Mouse (Mus musculus): ENCODE measurements around the gene Nbr1.

Nbr1 gene

DNA sequence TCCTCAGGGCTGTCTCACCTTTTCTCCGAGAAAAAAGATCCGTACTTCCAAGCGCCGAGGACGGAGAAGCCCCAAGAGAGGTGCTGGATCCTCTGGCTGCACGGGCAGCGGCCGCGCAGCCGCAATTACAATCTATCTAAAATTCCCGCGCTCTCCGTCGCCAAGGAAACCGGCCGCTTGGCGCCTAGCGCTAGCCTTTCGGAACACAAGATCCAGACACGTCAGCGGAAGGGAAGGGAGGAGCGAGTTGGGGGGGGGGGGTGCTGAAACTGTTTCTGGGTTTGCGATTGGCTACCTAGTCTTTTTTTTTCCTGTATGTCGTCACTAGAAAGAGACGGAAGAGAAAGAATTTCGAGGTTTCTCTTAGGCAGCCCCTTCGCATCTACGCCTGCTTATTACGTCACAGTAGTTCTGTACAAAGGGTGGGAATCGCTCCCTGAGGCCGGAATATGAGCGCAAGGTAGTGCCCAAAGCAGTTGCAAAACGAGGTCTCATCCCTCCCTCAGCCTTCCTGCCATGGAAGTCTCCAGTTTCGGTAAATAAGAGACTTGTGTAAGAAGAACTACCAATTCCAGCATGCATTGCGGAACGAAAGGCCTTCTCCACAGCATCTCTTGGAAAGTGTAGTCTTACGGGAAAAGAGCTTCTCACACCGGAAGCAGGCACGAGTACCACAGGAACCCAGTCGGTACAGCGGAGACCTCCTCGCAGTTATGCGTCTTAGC lies at the start of gene Nbr1, which contains the start of gene Brca1:
Gene Nbr1, plus strand, starts transcription at position 399 of the 725 bp plus-strand sequence.
Gene Brca1, minus strand, starts transcription at position 205 of the 725 bp plus-strand sequence.
- peak; percentile 90 to 91 for DNase-seq (ENCODE audit: low spot score in 2 of 2)

DNA sequence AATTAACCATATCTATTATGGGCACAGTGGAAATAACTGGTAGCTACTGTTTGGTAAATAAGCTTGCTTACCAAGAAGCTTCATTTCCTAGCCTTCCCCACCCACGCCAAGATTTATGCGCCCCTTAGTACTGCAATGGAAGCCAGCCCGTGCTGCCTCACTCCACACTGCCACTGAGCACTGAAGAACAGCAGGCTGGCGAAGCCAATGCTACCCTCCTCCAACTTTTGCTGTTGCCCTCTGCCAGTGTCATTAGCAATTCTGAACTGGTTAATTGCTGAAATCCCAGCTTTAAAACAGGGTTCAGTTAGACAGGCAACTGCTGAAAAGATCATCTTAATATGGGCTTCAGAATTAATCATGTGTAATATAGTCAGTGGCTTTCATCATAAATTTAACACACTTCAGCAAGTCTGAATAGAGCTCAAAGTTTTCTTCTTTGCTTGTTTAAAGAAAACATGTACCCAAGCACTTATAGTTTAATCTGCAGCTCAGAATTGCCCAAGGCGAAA lies 45.6 kb upstream of the Nbr1 start:
- no peak for DNase-seq (ENCODE audit: low spot score in 2 of 2)

DNA sequence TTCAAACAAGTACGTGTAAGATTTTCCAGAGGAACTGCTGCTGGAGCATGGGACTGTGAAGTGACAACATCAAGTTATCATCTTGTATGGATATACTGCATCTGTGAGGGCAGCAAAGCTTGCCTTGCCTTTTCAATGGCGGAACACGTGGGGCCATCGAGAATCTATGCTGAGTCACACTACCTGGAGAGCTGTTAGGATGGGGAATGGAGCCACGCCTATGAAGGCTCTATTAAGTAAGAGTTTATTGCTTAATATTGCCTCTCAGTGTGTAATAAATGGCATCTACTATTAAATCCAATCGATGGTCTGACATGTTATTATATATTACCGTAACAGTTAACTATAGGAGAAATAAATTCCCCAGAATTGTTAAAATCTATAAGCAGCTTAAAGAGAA lies 44.9 kb upstream of the Nbr1 start:
- DNase-seq (ENCODE audit: low spot score in 2 of 2), result no peak

DNA sequence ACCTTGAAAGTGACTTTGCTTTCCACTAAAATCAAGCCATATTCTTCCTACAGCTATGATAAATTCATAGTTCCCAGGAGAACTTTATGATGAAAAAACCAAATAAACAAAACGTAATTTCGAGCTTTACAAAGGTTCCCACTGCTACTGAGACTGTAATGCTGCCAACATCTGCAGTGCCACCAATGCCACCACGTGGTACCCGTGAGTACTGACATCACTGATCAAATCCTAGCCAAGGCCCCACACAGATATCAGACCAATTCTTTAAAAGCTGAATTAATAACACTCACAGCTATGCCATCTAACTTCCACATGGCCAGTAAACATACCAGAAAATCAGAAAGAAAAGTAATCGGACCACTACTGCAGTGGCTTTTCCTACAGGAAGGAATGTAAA lies 33.0 kb upstream of the Nbr1 start:
- DNase-seq (ENCODE audit: low spot score in 2 of 2), result no peak

DNA sequence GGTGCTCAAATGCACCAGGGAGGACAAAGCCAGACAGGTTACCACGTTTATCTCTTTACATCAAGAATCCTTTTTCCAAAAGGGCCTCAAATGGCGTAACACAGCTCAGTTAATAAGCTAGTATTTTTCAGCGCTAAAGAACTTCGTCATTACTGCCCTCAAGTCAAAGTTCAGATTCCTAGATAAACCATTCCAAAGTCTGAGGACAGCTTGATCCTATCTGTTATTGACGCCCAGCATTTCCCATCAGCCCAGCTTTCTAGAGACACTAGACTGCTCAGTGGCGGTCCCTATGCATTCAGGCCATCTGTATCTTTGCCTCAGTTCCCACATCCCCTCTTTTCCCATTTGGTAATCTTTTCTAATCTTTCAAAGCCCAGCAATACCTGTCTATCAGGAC lies 32.6 kb upstream of the Nbr1 start:
- no peak for DNase-seq (ENCODE audit: low spot score in 2 of 2)

DNA sequence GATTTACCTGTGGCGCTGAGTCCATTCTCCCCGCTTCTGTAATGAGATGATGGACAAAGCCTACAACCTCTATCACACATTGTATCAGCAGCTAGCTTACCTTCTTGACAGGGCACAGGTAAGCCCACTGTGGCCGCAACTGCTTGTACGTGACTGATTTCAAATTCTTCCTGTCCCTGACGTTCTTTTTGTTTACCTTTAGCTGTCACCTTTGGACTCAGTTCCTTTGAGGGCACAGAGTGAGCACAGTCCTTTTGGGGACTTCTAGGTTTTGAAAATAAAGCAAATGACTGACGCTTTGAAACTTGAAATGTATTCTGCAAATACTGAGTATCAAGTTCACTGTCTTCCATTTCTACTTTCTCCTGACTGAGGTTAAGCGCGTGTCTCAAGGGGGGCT lies 27.5 kb upstream of the Nbr1 start:
- no peak for DNase-seq (ENCODE audit: low spot score in 2 of 2)

DNA sequence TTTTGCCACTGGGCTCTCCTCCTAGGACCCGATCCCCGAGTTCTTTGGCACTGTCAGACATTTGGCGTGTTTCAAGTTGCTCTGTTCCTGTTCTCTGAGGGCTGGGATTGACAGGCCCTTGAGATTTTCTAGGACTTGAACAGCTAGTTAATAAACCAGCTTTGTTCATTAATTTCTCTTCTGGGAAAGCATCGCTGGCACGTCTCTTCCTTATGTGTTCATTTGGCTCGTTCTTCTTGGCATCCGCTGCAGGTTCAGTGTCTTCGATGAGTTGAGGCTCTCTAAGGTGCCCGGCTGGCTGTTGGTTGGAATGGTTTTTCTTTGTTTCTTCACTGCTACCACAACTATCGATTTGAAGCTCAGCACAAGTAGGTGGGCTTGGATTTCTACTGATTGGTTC lies 26.9 kb upstream of the Nbr1 start:
- no peak for DNase-seq (ENCODE audit: low spot score in 2 of 2)

DNA sequence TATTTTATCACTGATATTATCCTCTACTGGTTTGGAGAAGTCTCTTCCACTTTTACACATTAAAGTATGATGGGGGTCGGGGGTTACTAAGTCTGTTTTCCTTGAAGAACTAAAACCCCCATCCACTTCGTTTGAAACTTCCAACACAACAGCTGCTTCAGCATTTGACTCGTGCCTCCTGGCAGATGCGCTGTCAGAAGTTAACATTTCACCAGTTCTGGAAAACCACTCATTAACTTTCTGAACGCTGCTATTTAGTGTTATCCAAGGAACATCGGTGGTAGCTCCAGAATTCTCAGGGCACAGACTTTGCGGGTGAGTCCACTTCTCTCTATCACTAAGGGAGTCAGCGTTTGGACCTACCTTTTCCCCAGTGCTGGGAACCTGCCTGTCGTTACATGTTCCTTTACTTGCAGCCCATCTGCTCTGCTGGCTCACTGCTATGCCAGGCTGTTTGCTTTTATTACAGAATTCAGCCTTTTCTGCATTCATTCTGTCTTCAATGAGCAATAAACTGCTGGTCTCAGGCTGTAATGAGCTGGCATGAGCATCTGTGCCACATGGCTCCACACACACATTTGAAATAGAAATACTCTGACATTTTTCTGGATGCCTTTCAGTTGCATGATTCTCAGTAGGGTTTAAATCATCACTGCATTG lies 25.9 kb upstream of the Nbr1 start:
- DNase-seq (ENCODE audit: low spot score in 2 of 2), result peak; percentile 14 to 20

DNA sequence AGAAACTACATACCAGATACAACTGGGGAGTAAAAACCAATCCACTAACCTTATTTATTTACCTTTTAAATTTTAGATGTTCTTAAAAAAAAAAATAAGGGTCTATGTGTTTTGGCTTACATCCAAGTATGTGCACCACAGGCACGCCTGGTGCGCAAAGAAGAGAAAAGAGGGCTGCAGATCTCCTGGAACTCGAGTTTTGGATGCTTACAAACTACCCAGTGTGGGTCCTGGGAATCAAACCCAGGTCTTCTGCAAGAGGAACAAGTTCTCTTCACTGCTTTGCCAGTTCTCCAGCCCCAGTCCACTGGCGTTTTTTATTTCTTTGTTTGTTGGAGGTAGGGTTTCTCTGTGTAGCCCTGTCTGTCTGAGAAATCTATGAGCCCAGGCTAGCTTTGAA lies 25.3 kb upstream of the Nbr1 start:
- DNase-seq (ENCODE audit: low spot score in 2 of 2), result no peak

DNA sequence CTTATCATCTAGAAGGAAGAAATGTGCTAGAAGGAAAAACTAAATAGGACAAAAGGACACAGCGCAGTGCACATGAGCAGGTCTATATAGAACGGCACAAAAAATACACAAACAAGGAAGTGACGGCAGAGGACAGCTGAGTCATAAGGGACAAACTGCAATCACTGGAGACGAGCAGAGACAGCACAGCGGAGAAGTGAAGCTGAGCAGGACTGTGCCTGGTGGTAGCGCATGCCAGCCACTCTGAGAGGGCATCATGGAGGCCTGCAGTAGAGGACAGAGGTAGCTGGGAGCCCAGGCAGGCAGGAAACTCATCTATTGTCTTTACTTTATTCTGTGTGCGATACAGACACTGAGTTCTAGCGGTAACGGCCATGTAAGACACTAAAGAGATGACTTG lies 8.4 kb upstream of the Nbr1 start:
- DNase-seq (ENCODE audit: low spot score in 2 of 2), result no peak

DNA sequence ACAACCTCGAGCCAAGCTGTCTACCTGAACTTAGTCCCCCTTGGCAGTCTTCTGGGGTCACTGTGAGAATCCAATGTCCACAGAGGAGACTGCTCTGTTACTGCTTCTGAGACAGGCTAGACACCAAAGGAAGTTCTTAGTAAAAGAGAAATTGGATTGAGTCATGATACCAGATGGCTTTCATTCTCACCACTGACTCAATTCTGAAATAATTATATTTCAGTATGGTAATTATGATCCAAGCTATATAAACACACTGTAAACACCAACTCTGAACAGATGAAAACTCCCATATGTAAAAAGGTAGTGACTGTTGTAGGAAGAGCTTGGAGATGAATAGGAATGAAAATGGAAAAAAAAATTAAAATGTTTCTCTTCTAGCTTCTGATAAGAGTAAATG lies 7.8 kb upstream of the Nbr1 start:
- no peak for DNase-seq (ENCODE audit: low spot score in 2 of 2)

DNA sequence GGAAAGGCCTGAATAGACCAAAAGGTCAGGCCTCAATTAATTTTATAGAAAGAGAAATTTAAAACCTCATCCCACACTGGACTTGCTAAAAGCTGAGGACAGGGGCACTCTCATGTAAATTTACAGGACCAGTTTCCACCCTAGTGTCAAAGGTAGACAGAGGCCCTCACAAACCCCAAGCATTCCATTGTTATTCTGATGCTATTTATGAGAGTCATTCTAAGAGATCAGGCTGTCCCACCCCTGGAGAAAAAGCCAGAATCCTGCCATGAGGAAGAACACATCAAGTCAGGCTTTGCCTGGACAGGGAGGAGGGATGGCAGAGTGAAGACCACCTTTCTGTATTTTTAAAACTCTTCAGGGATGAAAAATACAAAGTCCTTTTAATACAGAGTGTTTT lies 3.4 kb upstream of the Nbr1 start:
- DNase-seq (ENCODE audit: low spot score in 2 of 2), result no peak

DNA sequence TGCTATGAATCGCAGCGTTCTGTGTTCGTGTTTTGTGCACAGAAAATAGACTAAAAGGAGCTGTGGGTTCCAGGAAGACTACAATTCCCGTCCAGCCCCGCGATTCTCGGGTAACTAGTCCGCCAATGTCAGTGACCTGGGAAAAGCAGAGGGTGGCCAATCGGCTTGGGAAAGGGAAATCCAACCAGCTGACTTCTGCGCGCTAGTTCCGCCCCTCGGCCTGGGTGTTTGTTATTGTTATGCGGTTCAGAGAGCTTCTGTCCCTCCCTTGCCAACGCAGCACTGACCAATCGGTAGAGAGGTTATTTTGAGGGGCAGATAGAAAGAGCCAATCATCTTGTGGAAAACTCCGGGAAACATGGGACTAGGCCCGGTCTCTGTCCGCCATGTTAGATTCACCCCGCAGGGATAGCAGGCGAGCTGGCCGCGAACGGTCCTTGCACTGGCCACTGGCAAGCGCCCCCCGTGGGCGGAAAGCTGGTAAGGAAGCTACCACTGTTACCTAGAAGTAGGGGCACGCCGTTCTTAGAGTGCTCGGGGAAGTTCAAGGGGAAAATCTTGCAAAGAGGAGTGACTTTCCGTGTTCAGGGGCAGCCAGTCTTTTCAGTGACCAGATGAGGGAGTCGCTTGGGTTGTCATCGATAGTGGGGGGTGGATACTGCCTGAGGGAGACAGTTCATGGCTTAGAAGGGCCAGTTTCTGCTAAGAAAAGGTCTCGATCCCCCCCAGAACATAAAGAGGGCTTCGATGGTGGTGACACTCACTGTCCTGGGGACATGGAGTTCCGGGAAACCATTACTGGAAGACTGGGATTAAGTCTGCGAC lies 739 bp downstream of the Nbr1 start:
- peak; percentile 99 to 100 for DNase-seq (ENCODE audit: low spot score in 2 of 2)

DNA sequence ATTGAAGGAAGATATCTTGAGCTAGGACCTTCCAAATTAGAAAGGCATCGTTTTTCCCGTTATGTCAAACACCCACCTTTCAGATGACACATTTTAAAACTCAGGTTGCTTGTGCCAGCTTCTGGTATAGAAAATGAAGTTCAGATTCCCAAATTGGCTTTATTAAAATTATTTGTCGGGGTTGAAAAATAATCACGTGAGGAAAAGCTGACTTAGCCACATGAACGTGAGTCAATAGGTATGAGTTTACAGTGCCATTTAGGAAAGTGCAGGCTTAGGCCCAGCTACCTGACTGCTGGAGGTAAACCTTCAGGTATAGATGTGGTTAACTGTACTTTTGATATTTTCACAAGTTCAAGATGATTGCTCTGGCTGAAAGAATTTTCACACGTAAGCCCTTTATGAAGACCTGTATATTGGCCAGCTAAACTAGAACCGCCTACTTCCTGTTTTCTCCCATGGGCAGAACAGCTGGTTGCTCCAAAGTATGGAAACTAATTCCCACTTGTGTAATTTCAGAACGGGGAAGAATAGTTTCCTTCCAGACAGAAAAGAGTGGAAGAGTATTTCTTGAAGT lies 1.5 kb downstream of the Nbr1 start:
- no peak for DNase-seq (ENCODE audit: low spot score in 2 of 2)

DNA sequence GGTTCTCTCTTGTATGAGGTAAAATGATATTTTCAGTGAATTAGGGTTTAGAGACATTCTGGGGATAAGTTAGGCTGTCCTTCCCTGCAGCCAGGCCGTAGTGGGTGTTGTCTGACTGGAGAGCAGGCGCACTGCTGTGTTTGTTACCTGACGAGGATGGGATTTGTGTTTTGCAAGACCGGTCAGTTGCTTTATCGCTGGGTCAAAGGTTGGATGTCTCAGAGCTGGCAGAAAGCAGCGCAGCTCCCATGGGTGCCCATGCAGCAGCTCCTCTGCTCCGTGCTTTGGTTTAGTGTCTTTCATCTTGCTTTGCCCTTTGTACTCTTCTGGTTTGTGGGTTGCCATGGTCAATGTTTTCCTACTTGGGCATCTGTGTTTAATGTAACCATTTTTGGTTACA lies 4.6 kb downstream of the Nbr1 start:
- DNase-seq (ENCODE audit: low spot score in 2 of 2), result no peak

DNA sequence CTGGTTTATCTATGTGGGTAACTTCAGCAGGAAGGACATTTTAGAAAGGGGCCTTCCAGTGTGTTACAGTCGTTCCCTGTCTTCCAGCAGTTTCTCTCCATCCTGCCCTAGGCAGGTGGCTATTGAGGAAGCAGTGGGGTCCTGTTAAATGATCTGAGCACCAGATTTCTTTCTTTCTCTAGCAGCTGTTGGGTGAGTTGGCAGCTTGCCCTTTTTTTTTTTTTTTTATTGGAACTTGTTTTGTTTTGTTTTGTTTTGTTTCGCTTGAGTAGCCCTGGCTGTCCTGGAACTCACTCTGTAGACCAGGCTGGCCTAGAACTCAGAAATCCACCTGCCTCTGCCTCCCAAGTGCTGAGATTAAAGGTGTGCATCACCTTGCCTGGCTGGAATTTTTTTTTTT lies 5.0 kb downstream of the Nbr1 start:
- DNase-seq (ENCODE audit: low spot score in 2 of 2), result no peak

DNA sequence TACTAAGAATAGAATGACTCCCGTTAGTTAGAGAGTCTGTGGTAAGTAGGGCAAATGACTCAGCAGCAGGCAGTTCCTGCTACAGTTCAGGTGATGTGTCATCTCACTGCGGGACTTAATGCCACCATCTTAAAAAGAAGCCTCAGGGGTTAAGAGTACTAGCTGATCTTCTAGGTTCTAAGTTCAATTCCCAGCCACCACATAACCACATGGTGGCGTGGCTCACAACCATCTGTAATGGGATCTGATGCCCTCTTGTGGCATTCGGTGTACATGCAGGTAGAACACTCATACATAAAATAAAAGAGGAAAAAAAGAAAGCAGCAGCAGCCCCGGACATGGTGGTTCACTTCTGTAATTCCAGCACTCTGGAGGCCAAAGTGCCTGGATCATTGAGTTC lies 10.4 kb downstream of the Nbr1 start:
- peak in 1 of 2 experiments; percentile 36 for DNase-seq (ENCODE audit: low spot score in 2 of 2)

DNA sequence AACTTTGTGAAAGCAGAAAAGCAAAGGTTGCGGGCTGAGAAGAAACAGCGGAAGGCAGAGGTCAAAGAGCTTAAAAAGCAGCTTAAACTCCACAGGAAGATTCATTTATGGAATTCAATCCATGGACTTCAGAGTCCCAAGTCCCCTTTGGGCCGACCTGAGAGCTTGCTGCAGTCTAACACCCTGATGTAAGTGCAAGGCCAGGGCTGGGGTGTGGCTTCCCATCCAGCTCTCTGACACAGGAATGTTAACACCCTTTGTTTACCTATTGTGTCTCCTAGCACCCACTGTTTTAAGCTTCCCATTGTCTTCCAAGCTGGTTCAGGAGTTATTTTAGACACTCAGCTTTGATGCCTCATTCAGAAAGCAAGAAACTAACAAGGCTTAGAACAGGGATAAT lies 16.5 kb downstream of the Nbr1 start:
- no peak for DNase-seq (ENCODE audit: low spot score in 2 of 2)

DNA sequence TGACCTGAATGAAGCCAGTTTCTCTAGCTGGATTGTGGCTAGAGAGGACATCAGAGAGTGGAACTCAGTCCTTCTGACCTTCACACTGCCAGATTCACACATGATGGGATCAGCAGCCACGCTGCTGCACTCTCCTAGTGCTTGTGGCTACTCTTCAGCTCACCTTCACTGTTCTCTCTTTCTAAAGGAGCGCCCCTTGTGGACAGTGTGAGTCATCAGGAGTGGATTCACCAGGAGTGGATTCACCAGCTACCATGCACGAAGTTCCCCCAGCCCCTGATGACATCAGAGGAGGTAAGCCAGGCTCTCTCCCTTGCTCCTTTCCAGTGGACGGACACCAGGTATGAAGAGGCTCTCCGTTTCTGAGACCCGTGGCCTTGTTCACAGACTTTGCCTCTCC lies 24.2 kb downstream of the Nbr1 start:
- no peak for DNase-seq (ENCODE audit: low spot score in 2 of 2)

DNA sequence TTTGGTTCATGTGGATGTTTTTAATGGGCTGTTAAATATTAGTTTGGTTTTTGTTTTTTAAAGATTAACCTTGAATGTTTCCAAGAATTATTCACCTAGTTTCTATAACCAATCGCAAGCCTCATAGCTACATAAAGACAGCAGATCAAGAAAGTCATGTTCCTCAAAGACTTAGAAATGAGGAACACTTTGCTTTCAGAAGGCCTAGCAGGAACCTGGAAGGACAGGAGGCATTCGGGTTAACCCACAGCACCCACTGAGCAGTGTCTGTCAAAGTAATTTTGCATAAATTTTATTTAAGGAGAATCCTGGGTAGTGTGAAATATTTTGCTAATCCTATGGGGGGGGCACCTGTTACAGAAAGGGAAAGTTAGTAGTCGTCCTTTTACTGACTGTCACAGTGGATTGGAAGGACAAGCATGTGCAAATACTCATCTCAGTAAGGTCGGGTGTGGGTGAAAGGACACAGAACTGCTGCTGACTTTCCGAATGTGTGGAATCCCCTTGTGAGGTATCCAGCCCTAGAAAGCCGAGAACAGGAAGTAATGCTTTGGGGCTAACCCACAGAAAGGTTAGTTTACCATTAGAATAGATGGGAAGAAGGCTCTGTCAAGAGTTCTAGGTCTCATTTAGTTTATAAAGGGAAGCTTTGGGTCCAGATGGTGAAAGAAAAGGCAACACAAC lies 29.3 kb downstream of the Nbr1 start:
- no peak for DNase-seq (ENCODE audit: low spot score in 2 of 2)
